Mouse (Mus musculus) frontal cortex, adult 2 months (tissue): ENCODE measurements around the gene Alox5ap. TPM values are rescaled to one million over a fixed set of nuclear protein-coding genes. Genes with fewer than 3 reads are reported as not detected.

Source experiments
- DNase-seq, 2 experiments: peaks; one replicate each; pipeline ENCODE4 v3.0.0; 2022; ENCODE audit warnings: low spot score in 1 of 2; ENCODE audit errors: extremely low spot score in 1 of 2
- polyA plus RNA-seq: library from polyadenylated mRNA; depleted of rRNA; stranded (reverse); fragments of >200 nt; gene quantifications from 2 replicates; pipeline ENCODE4 v1.2.3, GENCODE M21; 2012; rRNA removed

The Alox5ap gene
- 14.9 and 15.3 TPM in 2 replicates for polyA plus RNA-seq

DNA sequence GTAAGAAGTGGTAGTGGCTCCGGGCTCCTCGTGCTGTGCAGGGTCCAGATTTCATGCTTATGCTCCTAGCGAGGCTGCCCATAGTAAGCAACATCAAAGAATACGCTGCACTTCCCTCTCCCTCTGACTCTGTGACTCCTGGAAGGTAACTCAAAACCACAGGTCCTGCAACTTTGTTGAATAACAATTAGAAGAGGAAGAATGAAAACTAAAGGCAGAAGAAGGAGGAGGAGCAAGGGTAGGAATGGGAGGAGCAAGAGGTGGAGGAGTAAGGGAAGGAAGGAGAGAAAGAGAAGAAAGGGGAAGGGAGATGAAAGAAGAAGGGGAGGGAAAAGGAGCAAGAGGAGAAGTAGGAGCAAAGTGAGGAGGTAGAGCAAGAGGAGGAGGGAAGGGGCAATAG is at the start of gene Alox5ap:
TSS of gene Alox5ap (plus strand) at position 363 of the 400 bp plus-strand sequence.
- no peak for DNase-seq

DNA sequence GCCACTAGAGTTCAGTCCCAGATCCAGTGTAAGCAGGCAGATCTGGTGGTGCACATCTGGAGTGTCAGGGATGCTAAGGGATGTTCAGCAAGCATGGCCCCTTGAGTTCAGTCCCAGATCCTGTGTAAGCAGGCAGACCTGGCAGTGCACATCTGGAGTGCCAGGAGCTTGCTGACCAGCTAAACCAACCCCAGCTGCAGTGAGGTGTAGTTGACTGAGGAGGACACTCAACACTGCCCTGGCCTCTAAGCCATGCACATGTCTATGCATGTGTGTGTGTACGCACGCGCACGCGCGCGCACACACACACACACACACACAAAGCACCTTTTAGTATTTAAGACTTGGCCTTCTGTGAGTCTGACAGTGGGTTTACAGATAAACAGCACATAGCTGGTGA is 49.0 kb upstream of the Alox5ap start:
- DNase-seq, result no peak

DNA sequence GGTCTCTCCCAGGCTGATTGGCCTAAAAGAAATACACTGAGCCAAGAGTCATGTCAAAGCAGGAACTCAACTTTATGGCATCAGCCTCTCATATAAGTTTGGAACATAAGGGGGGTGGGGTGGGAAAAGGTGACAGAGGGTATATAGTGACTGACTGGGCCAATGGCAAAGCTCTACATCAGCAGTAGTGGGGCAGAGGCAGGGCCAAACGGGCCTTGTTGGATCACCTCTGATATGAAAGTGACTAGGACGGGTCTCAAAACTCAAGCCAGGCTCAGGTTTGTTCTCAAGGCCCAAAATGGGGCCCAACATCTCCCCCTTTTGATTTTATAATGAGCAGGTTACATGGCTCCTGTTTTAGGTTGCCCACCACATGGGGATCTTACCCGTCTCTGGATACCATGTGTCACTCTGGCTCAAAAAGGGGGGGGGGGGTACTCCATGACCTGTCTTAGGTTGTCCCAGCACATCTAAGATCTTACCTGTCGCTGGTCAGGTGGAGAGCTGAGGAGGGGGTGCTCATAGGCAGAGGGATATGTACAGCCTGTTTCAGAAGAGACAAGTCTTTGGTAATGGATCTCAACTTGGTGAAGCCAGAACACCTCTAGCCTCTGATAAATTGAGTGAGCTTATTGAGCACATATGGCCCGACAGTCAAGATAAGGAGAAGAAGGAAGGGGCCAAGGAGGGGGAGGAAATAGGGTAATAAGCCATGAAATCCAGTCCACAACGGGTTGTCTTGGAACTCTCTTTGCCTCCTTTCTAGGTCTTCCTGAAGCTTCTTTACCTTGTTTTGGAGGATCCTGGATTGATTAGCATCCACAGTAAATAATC is 46.8 kb upstream of the Alox5ap start:
- DNase-seq, result no peak

DNA sequence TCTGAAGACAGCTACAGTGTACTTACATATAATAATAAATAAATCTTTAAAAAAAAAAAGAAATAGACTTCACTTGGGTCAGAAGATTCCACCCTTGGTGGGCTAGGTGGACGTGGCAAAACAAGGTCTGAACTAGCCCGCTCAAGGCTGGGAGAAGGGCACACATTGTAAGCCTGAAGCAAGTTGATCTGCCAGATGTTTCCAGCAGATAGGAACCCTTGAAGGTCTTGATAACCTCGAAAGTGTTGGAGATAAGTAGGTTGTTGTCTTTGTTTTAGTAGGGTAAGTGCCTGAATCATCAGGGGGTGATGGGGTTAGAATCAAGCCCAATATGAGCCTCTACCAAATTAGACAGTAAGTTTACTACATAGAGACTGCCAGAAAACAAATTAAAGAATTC is 45.1 kb upstream of the Alox5ap start:
- no peak for DNase-seq

DNA sequence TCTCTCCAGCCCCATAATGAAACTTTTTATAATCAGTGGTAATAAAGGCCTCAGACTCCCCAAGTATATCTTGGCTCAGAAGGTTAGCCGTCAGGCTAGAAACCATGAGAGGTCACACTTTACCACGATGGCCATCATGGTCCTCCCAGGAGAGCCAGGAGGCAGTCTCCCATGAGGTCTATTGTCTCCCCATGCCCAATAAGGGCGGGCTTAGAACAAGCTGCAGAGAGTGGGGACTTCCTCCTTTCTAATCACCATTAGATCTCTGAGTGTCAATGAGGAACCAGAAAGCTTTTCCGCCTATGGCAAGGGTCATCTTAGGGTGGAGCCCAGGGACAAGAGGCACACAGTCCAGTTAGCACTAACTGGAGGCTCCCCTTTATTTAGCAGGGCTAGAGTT is 43.2 kb upstream of the Alox5ap start:
- no peak for DNase-seq

DNA sequence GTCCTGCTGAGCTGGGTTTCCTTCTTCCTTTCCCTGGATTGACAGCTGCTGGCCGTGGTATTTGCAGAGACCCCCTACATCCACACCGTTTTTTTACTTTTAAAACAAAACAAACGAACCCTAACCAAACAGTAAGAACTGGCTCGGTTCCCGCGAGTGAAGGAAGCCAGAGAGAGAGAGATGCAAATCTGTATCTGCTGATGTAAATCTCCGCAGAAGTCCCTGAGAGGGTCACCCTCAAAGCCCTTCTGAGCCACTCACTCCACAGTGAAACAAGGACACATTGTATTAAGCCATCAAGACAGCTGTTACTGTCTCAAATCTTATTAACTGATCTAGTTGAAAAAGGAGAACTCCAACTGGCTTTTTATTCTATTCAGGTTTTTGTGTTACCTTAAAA is 39.9 kb upstream of the Alox5ap start:
- DNase-seq, result no peak

DNA sequence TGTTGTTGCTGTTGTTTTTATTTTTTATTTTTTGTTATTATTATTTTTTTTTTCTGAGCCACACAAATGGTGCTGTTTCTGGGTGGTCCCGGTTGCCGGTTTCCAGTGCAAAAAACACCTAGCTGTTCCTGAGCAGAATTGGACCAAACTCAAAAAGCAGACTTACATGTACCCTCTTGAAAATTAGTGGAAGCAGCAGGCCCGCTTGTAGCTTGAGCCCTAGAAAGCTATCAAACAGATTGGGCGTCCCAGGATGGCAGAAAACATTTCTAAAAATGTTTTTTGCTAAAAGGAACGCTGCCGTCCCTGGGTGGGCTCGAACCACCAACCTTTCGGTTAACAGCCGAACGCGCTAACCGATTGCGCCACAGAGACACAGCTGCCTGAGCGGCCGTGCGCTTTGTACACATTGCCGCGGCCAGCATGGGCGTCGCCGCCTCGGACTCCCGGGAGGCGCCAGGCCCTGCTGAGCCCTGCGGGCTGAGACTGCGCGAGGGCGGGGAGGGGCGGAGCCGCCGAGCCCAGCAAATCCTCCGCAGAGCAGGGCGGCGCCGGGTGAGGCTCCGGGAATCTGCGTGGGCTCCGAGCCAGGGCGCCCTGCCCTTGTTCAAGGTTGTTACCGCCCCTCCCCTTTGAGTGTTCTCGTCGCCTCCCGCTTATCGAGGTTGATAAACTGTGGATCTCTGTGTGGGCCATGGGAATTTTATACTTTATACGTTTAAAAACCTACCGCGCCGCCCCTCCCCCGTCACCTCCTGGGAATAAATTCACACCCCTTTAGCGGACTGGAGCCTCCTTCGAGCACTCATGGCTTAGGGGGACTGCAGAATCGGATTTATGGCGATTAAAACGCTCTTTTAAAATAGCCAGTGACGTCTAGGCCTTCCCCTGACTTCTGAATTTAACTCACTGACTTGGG is 35.6 kb upstream of the Alox5ap start:
- DNase-seq, result peak; percentile 92 to 99

DNA sequence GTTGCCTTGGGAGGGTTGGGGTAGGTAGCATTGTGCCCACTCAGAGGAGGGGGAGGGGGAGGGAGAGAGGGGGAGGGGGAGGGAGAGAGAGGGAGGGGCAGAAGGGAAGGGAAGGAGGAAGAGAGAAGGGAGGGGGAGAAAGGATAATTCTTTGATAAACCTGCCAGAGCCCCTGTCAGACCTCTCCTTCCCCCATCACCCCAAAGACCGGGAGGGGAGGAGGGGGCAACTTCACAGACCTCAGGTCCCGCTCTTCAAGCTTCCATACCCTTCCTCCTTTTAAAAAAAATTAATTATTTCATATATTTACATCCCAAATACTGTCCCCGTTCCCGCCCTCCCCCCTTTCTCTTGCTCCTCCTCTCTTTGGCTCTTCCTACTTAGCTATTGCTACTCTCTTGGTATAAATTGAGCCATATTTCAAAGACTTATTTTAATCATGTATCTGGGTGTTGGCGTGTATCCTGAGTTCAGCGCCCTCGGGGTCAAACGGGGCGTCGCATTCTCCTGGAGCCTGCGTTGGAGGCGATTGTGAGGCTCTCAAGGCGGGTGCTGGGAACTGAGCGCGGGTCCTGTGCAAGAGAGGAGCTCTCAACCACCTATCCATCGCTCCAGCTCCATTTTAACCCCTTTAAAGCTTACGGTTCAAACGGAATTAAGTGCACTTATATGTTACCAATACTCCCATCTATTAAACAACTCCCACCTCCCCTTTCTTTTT is 34.8 kb upstream of the Alox5ap start:
- no peak for DNase-seq

DNA sequence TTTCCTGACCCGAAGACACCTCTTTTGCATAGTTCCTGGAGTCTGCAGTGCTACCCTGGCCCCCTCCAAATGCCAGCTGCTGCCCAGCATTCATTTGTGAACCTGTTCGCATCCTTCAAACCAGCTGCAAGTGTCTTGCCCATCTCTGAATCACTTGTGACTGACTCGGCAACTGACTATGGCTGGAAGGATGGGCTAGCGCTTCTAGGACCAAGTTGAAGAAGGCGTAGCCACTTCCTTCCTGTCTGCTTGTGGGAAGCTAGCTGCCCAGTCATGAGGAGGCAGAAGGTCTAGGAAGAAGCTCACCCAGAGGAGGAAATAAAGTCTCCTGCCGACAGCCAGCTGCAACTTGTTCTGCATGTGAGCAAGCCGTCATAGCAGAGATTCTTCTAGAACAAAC is 29.6 kb upstream of the Alox5ap start:
- no peak for DNase-seq

DNA sequence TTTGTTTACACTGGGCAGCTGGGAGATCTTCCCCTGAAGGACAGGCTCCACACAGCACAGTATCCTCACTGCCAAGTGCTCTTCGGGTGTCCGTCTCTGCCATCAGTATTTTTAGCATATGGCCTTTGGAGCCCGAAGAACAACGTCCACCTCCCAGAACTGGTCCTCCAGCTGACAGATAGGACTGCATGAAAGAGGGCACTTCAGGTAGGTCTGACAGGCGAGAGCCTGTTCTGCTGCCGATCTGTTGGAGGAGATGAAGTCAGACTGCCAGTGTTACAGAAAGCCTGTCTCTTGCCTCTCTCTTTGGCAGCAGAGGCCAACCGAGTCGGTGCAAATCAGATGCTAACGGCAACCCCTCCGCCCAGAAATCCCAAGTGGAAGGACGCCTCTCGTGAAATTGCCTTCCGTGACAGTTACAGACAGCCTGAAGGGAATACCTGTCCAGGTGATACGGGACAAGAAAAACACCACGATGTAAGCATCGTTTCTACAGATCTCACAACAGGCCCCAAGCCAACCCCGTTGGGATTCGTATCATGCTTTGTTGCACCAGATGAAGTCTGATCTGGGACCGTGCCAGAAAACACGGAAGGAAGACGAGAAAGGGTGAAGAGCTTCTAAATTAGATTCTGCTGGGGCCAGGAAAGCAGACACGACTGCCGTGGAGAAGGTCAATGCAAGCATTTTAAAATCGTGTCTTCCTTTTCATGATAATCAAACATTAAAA is 27.2 kb upstream of the Alox5ap start:
- DNase-seq, result no peak

DNA sequence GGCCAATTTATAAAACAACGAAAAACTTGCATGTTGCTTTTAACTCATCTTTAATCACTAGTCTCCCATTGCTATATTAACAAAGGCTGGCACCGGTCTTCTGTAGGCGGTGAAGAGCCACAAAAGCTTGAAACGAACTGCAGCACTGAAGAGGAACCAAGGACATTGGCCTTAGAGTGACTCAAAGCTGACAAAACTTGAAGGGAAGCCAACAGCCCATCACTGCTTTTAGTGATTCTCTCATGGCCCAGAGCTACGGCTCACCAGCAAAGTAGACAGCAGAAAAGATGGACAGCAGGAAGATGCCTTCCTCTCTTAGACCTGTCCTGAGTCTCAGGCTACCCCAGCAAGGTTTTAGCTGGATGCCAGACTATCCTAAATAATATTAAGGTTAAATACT is 22.1 kb upstream of the Alox5ap start:
- DNase-seq, result no peak

DNA sequence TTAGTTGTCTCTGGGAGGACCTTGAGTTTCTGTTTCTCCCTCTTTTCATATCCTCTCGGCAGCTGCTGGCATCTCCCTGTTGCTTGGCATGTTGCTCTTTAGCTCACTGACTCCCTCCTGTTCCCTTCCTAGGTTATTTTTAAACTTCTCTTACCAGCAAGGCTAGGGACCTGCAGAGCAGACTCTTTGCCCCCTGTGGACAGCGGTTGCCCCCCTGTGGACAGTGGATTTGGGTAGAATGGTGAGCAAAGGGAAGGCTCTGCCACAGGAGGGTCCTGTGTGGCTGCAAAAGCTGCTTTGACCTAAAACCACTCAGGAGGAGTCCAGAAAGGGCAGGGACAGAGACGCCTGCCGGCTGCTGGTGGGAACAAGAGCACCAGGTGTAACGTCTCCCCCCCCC is 21.5 kb upstream of the Alox5ap start:
- DNase-seq, result no peak

DNA sequence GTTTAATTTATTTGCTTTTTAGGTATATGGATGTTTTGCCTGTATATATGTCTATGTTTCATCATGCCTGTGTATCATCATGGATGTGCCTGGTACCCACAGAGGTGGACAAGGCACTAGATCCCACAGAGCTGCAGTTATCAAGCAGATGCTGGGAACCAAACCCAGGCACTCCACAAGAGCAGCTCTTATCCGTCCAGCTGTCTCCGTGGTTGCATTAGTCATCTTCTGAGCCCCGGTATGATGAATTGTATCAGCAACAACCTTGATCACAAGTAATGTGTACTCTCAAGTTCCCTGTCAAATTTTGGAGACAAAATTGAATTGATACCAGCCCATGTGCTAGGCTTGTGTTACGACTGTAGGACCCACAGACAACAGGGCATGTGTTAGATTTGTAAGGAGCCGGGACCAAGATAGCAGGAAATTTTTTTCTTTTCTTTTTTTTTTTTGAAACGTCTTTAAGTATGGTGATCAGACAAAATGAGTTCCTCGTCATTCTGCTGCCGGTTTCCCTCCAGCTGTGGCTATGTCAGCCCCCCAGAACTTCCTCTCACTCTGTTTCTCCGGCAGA is 19.1 kb upstream of the Alox5ap start:
- DNase-seq, result no peak

DNA sequence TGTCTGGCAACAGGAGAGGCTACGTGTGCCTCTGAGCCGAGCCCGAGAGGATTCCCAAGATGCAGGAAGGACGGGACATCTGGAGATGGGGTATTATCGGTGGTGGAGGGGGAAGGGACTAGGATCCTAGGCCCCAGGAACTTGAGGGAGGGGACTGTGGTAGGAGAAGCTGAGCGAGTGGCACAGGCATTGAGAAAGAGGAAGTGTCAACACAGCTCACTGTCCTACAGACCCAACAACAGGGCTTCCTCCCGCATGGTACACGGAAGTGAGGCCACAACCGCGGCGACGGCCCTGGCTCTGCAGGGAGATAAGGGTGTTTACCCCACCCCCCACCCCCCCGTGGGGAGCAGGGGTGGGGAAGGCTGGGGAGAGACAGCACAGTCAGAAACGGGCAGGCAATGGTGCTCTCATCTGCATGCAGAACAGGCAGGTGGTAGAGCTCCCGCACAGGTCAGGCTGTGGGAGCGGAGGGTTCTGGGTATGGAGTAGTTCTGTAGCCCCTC is 18.5 kb upstream of the Alox5ap start:
- no peak for DNase-seq

DNA sequence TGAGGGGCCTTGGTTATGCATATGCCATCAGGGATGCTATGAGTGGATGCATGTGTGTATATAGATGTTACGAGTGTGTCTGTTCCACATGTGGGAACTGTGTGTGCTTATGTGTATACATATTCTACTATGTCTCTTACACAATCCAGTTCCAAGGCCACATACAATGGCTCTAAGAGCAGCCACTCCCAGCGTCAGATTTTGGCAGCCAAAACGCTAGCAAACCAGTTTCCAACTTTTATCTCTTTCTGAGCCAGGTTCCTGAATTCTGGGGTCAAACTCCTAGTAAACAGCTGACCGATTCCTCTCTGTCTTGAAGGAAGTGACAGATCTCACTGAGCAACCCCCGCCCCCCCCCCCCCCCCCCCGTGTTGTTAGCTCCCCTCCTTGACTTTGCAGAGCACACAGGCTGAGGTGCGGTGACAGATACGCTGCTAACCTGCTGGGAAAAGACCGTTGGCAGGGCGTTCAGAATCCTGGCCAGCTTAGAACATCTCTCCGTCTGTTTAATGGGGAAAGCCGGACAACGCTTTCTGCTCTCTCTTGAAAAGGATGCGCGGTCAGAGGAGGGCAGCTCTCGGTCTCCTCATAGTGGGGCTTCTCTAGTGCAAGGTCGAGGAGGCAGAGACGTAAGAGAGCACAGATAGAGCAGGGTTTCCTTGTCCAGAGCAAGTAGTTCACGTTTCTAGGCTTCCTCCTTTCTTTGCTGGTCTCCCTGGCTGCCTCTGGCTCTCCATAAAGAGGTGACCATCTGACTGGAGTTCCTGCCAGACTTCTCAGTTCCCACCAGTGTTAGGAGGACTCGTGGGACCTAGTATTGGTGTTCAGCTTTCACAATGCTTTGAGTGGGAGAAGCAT is 17.3 kb upstream of the Alox5ap start:
- DNase-seq, result no peak

DNA sequence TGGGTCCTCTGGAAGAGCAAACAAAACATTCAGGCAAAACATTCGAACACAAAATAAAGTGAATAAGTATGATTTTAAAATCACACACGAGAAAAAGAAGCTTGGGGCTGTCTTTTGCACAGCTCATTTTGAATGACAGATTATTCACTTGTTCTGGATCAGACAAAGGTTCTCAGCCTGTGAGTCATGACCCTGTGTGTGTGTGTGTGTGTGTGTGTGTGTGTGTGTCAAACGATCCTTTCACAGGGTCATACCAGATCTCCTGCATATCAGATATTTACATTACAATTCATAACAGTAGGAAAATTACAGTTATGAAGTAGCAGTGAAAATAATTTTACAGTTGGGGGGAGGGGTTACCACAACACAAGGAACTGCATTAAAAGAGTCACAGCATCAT is 12.3 kb upstream of the Alox5ap start:
- no peak for DNase-seq

DNA sequence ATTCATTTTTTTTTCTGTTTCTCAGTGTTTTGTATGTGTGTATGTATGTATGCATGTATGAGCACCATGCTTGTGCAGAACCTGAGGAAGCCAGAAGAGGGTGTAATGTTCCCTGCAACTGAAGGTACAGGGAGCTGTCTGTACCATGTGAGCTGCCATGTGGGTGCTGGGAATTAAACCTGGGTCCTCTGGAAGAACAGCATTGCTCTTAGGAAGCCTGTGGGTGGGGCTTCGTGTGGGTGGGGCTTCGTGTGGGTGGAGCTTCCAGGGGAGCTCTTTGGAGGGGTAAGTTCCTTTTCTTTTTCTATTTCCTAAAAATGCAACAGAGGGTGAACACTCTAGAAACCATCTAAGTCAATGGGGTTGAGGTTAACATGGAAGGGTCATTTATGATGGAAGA is 11.1 kb upstream of the Alox5ap start:
- DNase-seq, result no peak

DNA sequence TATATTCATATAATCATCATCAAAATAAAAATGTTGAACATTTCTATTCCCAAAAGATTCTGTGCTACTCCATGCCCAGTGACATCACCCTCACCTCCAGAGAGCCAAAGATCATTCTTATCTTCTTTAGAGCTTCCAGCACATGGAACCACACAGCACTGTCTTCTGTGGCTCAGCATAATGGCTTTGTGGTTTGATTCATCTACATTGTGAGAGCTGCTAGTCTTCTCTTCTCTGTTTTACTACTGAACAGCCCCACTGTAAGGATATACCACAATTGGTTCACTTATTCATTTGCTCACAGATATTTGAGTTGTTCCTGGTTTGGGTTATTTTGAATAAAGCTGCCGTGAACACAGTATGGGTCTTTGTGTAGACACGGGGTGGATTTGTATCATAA is 9.0 kb upstream of the Alox5ap start:
- no peak for DNase-seq
